Mouse (Mus musculus) heart, adult 2 months (tissue): ENCODE measurements around the gene Fndc10. TPM values are rescaled to one million over a fixed set of nuclear protein-coding genes. Genes with fewer than 3 reads are reported as not detected.

Experiments
- DNase-seq, 2 experiments: peaks; one replicate each; pipeline ENCODE4 v3.0.0; 2021
- H3K27ac ChIP-seq: fragments of 200-600 bp; 2 replicates; pipeline ENCODE4 v1.8.1; 2022
- H3K27me3 ChIP-seq: fragments of 200-500 bp; 2 replicates; pipeline ENCODE4 v1.6.1; 2012; ENCODE audit warnings: mild to moderate bottlenecking, low read length, inconsistent platforms, mixed read lengths; ENCODE audit not compliant: control insufficient read depth, insufficient read depth
- H3K36me3 ChIP-seq: fragments of 200-500 bp; 2 replicates; pipeline ENCODE4 v1.6.1; 2012; ENCODE audit warnings: low read length, inconsistent platforms; ENCODE audit not compliant: control insufficient read depth, insufficient read depth
- H3K4me1 ChIP-seq: fragments of 200-500 bp; 2 replicates; pipeline ENCODE4 v1.6.1; 2011; ENCODE audit warnings: low read length; ENCODE audit not compliant: control insufficient read depth, insufficient read depth
- H3K4me3 ChIP-seq: fragments of 200-600 bp; 2 replicates; pipeline ENCODE4 v1.8.1; 2022
- H3K79me2 ChIP-seq: fragments of 200-500 bp; replicated peaks from 2 replicates; pipeline ENCODE4 v1.6.1; 2012; ENCODE audit warnings: mild to moderate bottlenecking, inconsistent platforms, low read length, moderate library complexity, mixed read lengths; ENCODE audit not compliant: control insufficient read depth, insufficient read depth
- H3K9ac ChIP-seq: fragments of 200-500 bp; 2 replicates; pipeline ENCODE4 v1.6.1; 2012; ENCODE audit warnings: low read depth, mild to moderate bottlenecking, control low read depth, inconsistent platforms, low read length, mixed read lengths
- CTCF ChIP-seq: fragments of 200-600 bp; IDR thresholded peaks from 2 replicates; pipeline ENCODE4 v1.8.1; 2022; ENCODE audit warnings: antibody characterized with exemption, mild to moderate bottlenecking, moderate library complexity
- EP300 ChIP-seq: fragments of 200-500 bp; IDR thresholded peaks from 2 replicates; pipeline ENCODE4 v1.6.1; 2011; ENCODE audit warnings: low read depth, low read length, control low read depth; ENCODE audit not compliant: insufficient read depth
- POLR2A ChIP-seq: fragments of 200-500 bp; IDR thresholded peaks from 2 replicates; pipeline ENCODE4 v1.6.1; 2011; ENCODE audit warnings: mild to moderate bottlenecking, low read depth, low read length, control low read depth; ENCODE audit not compliant: insufficient read depth
- WGBS: fragments of 180-500 bp; shearing (Covaris S2); methylation state at CpG from one replicate; pipeline ENCODE4 v1.1.7; 2018; 5-methylcytosine and 5-hydroxymethylcytosine counted together
- intact Hi-C: fragments of 180-260 bp; cut with DNase I; formaldehyde crosslinking; loops from one replicate; pipeline ENCODE4 v1.15.1; 2025
- polyA plus RNA-seq: library from polyadenylated mRNA; depleted of rRNA; stranded (reverse); fragments of >200 nt; gene quantifications from 2 replicates; pipeline ENCODE4 v1.2.3, GENCODE M21; 2012
- total RNA-seq, 2 experiments: library from RNA; stranded (reverse); gene quantifications; 2 replicates each; pipeline ENCODE4 v1.2.3; 2021

The Fndc10 gene
- total and polyA plus RNA-seq, 3 experiments: 1.2 to 3.9 (median 1.5) TPM

- no peaks in the 10 kb centered on the region for H3K27me3 ChIP-seq
- no peaks in the 10 kb centered on the region for H3K79me2 ChIP-seq
- H3K27ac ChIP-seq: no peak overlapping the region
- no peak overlapping the region for H3K4me3 ChIP-seq
- TF ChIP-seq EP300 (no peak), CTCF (no peak), POLR2A (no peak)
- H3K36me3 ChIP-seq: no peaks in the 10 kb centered on the region
- H3K9ac ChIP-seq: no peak overlapping the region
- intact Hi-C loops: no loop called here
- DNase-seq: no peak
- H3K4me1 ChIP-seq: no peaks in the 10 kb centered on the region
- 94% methylated on average over 2 of the region's 2 CpGs for WGBS
These were observed 33.9 kb downstream of the Fndc10 start for GRCm38 (mm10) chr4:155727993-155728392.

DNA sequence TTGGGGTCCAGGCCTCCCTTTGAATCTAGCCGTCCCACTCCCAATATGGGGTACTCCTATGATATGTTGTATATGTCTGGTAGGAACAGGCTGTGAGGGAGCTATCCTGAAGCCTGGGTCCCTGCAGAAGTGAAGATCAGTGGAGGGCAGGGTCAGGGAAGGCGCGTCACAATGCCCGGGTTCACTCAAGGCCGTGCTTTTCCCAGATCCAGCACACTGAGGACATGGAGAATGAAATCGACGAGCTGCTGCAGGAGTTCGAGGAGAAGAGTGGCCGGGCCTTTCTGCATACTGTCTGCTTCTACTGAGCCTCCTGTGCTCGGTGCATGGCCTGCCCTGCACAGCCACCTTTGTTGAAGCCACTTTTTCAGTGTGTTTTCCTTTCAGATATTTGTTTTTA lies 39.1 kb downstream of the Fndc10 start:
- no peak overlapping the region for H3K27ac ChIP-seq
- no peak for DNase-seq
- no peak for TF ChIP-seq CTCF
- no peak for TF ChIP-seq EP300
- no peak for TF ChIP-seq POLR2A
- no peaks in the 10 kb centered on the region for H3K4me1 ChIP-seq
- WGBS: 89% methylated on average over 10 of the region's 10 CpGs
- H3K27me3 ChIP-seq: no peaks in the 10 kb centered on the region
- no peak overlapping the region for H3K4me3 ChIP-seq
- no peak overlapping the region for H3K9ac ChIP-seq
- intact Hi-C loops: no loop called here
- no peaks in the 10 kb centered on the region for H3K79me2 ChIP-seq
- no peaks in the 10 kb centered on the region for H3K36me3 ChIP-seq

- H3K36me3 ChIP-seq: no peaks in the 10 kb centered on the region
- H3K27me3 ChIP-seq: no peaks in the 10 kb centered on the region
- DNase-seq: peak; percentile 91 to 92
- WGBS: 6% methylated on average over 32 of the region's 35 CpGs
- peak within 1 kb of the TSS; percentile 73 for H3K4me3 ChIP-seq
- no peaks in the 10 kb centered on the region for H3K4me1 ChIP-seq
- intact Hi-C loops: no loop called here
- H3K27ac ChIP-seq: peak within 1 kb of the TSS; percentile 92
- peak within 1 kb of the TSS; percentile 45 for H3K9ac ChIP-seq
- TF ChIP-seq POLR2A (peak; percentile 51), EP300 (no peak), CTCF (no peak)
- no peaks in the 10 kb centered on the region for H3K79me2 ChIP-seq
These were observed 40.3 kb downstream of the Fndc10 start, which contains the start of gene Tmem240 for GRCm38 (mm10) chr4:155734350-155734941. Tmem240 (plus strand) TSS chr4:155734800.

DNA sequence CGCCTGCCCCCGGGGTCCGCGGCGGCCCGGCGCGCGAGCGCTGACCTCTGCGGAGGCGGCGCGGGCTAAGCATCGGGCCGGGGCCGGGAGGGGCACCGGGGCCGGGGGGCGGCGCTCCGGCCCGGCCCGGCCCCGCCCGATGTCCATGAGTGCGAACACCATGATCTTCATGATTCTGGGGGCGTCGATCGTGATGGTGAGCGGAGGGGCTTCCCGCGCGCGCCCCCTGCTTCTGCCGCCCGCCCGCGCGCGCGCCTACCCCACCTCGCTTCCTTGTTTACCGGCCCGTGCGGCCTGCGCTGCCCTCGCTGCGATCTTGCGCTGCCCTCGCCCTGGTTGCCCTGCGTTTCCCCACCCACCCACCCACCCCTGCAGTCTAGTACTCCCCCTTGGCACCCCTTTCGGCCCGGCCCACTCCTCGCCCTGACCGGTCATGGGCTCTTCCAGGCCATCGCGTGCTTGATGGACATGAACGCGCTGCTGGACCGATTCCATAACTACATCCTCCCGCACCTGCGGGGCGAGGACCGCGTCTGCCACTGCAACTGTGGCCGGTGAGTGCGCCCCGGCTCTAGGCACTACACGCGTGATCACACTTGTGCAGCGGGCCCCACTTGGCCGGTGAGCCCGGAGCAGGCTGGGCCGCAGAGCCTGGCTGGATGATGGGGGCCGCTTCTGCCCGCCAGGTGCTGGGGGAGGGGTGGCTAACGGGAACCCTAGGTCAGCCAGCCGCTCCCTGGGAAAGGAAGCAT lies 41.0 kb downstream of the Fndc10 start:
- intact Hi-C loops: no loop called here
- peak in 1 of 2 experiments; percentile 60 for DNase-seq
- WGBS: 2% methylated on average over 77 of the region's 79 CpGs
- Histone ChIP-seq H3K9ac (peak overlapping the region; percentile 45), H3K27ac (peak overlapping the region; percentile 92), H3K4me1 (no peaks in the 10 kb centered on the region), H3K4me3 (peak overlapping the region; percentile 73), H3K79me2 (no peaks in the 10 kb centered on the region), H3K27me3 (no peaks in the 10 kb centered on the region), H3K36me3 (no peaks in the 10 kb centered on the region)
- TF ChIP-seq CTCF: no peak
- TF ChIP-seq EP300: no peak
- no peak for TF ChIP-seq POLR2A

DNA sequence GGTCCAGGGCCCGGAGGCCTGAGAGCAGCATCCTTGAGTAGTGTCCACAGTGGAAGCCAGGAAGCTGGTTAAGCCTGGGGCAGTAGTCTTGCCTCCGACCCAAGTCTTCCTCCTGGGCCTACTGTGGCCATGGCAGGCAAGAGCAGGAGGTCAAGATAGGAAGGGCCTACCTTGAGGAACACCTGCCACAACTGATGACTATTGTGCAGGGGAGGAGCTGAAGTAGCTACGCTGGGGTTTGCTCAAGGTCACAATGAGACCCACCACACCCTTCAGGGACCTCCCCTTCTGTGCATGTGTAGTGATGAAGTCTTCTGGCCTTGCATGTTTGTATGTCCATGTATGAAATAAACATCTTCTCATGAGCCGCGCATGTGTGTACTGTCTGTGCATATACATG lies 41.6 kb downstream of the Fndc10 start:
- peak overlapping the region; percentile 45; the same call in 1 of the 2 replicates for H3K9ac ChIP-seq
- no peaks in the 10 kb centered on the region for H3K36me3 ChIP-seq
- intact Hi-C loops: loop anchor here (2.0 kb wide), 1 partner anchor 25 kb away; the partner anchor contains the start of gene Atad3a
- peak overlapping the region; percentile 92 for H3K27ac ChIP-seq
- H3K79me2 ChIP-seq: no peaks in the 10 kb centered on the region
- H3K4me1 ChIP-seq: no peaks in the 10 kb centered on the region
- no peaks in the 10 kb centered on the region for H3K27me3 ChIP-seq
- peak overlapping the region; percentile 73 for H3K4me3 ChIP-seq
- 70% methylated on average over 5 of the region's 5 CpGs for WGBS
- DNase-seq: no peak
- no peak for TF ChIP-seq CTCF

DNA sequence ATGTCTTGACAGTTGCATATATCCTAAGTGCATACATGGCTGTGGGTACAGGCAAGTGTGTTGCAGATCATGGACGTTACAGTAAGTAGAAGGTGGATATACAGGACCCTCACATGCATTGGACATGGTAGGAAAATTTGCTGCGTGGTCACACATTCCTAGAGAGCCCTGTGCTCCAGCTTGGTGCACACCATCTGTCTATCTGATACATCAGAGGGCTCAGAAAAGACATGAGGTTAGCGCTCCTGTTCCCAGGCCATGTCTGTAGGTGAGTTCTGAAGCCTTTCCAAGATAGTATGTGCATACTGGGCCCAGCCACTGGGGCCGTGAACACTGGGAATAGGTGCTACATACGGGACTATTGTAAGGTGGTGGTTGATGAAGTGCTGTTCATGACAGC lies 42.3 kb downstream of the Fndc10 start:
- Histone ChIP-seq H3K4me3 (no peak overlapping the region), H3K27ac (no peak overlapping the region), H3K27me3 (no peaks in the 10 kb centered on the region), H3K79me2 (no peaks in the 10 kb centered on the region), H3K4me1 (no peaks in the 10 kb centered on the region), H3K9ac (no peak overlapping the region), H3K36me3 (no peaks in the 10 kb centered on the region)
- WGBS: 93% methylated on average over 5 of the region's 5 CpGs
- TF ChIP-seq CTCF: no peak
- no peak for TF ChIP-seq POLR2A
- TF ChIP-seq EP300: no peak
- no peak for DNase-seq
- intact Hi-C loops: loop anchor here (2.0 kb wide), 1 partner anchor 24 kb away; the partner anchor contains the start of gene Atad3a
